In the genomic region with DNA sequence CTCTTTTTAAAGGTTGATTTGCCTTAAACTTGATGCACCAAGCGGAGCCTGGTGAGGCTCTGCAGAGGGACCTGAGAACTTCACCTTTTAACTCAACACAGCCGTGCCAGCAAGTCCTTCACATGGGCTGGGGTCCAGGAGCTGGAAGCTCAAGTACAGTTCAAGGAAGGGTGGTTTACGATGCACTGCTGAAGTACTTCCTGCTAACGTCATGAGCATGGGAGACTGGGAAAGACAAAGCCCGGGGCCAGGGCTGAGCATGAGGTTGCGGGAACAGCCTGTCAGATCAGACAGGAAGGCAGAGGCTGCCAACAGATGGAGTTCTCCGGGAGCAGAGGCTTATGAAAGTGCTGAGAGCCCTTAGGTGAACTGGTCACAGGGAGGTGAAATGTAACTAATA, we compare ENCODE assay signal across 10 mouse cellular contexts. TPM values are rescaled to one million over a fixed set of nuclear protein-coding genes. Genes with fewer than 3 reads are reported as not detected.
DNase-seq lines count a peak whose midpoint lies in the region; ATAC-seq and TF ChIP-seq lines count a peak whose summit lies in the region.
"Had no signal": no experiment of that assay in that cellular context is flagged by ENCODE, and none has a peak within 500 bp of the region (broad histone marks: within the 10 kb centered on the region; RNA-seq: fewer than 3 reads in every experiment).

No protein-coding gene starts in this region.

- no peak overlapping the region for H3K27ac ChIP-seq in hindbrain, postnatal 0 days
- no peak overlapping the region for H3K27ac ChIP-seq in hindbrain, embryonic 14.5 days
- peak overlapping the region; percentile 63 for H3K27ac ChIP-seq in heart, embryonic 10.5 days
- H3K27ac ChIP-seq in kidney, postnatal 0 days: no peak overlapping the region

- TF ChIP-seq CTCF in hindbrain, postnatal 0 days (IDR thresholded peaks at IDR 0.05; ENCODE audit: low read depth): no peak
- no peak for TF ChIP-seq CTCF in kidney, postnatal 0 days (IDR thresholded peaks at IDR 0.05; ENCODE audit: low read depth)

- 53% methylated on average over 7 of the region's 7 CpGs for WGBS in hindbrain, postnatal 0 days
- WGBS in hindbrain, embryonic 14.5 days: 63% methylated on average over 7 of the region's 7 CpGs
- WGBS in heart, embryonic 10.5 days: 34% methylated on average over 7 of the region's 7 CpGs
- 17% methylated on average over 7 of the region's 7 CpGs for WGBS in kidney, postnatal 0 days

- H3K9me3 ChIP-seq in hindbrain, postnatal 0 days (ENCODE audit: low read length): no peaks in the 10 kb centered on the region
- no peaks in the 10 kb centered on the region for H3K9me3 ChIP-seq in hindbrain, embryonic 14.5 days (ENCODE audit: control insufficient read depth, low read length)
- no peaks in the 10 kb centered on the region for H3K9me3 ChIP-seq in heart, embryonic 10.5 days
- H3K9me3 ChIP-seq in kidney, postnatal 0 days (replicated peaks; ENCODE audit: low read length): no peaks in the 10 kb centered on the region

- no peaks in the 10 kb centered on the region for H3K27me3 ChIP-seq in hindbrain, postnatal 0 days (ENCODE audit: insufficient read depth, low read length)
- H3K27me3 ChIP-seq in hindbrain, embryonic 14.5 days (ENCODE audit: control insufficient read depth, insufficient read depth, low read length): no peaks in the 10 kb centered on the region
- H3K27me3 ChIP-seq in heart, embryonic 10.5 days (ENCODE audit: insufficient read depth, poor library complexity, severe bottlenecking): no peaks in the 10 kb centered on the region
- no peaks in the 10 kb centered on the region for H3K27me3 ChIP-seq in kidney, postnatal 0 days (ENCODE audit: insufficient read depth, low read length)

- no peak overlapping the region for H3K9ac ChIP-seq in hindbrain, postnatal 0 days (replicated peaks; ENCODE audit: low read length)
- H3K9ac ChIP-seq in hindbrain, embryonic 14.5 days: no peak overlapping the region
- H3K9ac ChIP-seq in kidney, postnatal 0 days (ENCODE audit: low read depth, low read length): no peak overlapping the region

- H3K4me2 ChIP-seq in hindbrain, postnatal 0 days (ENCODE audit: low read depth, low read length): no peak overlapping the region
- no peak overlapping the region for H3K4me2 ChIP-seq in hindbrain, embryonic 14.5 days (replicated peaks)
- H3K4me2 ChIP-seq in kidney, postnatal 0 days (ENCODE audit: low read length): no peak overlapping the region
- H3K4me2 ChIP-seq: midbrain, embryonic 11.5 days had no signal

- no peak overlapping the region for H3K4me3 ChIP-seq in hindbrain, postnatal 0 days (ENCODE audit: low read length)
- H3K4me3 ChIP-seq in hindbrain, embryonic 14.5 days (replicated peaks; ENCODE audit: low read length): no peak overlapping the region
- H3K4me3 ChIP-seq in heart, embryonic 10.5 days: no peak overlapping the region
- H3K4me3 ChIP-seq in kidney, postnatal 0 days (replicated peaks; ENCODE audit: low read depth, low read length): no peak overlapping the region

- ATAC-seq in hindbrain, postnatal 0 days: peak; percentile 61
- no peak for ATAC-seq in hindbrain, embryonic 14.5 days (ENCODE audit: low FRiP score)
- ATAC-seq in kidney, postnatal 0 days (replicated peaks; ENCODE audit: low FRiP score, low read depth): no peak; the same call in 1 of the 2 replicates
- ATAC-seq in cerebellum, adult (ENCODE audit: insufficient number of reproducible peaks, low FRiP score, low TSS enrichment): no peak

- H3K36me3 ChIP-seq in hindbrain, postnatal 0 days (ENCODE audit: insufficient read depth, low read length): no peaks in the 10 kb centered on the region
- no peaks in the 10 kb centered on the region for H3K36me3 ChIP-seq in hindbrain, embryonic 14.5 days (replicated peaks; ENCODE audit: control insufficient read depth, insufficient read depth)
- no peaks in the 10 kb centered on the region for H3K36me3 ChIP-seq in heart, embryonic 10.5 days
- H3K36me3 ChIP-seq in kidney, postnatal 0 days (ENCODE audit: insufficient read depth, low read length): no peaks in the 10 kb centered on the region

- H3K4me1 ChIP-seq in hindbrain, postnatal 0 days (ENCODE audit: insufficient read depth, low read length): no peaks in the 10 kb centered on the region
- H3K4me1 ChIP-seq in hindbrain, embryonic 14.5 days (replicated peaks; ENCODE audit: control insufficient read depth, insufficient read depth, low read length): no peaks in the 10 kb centered on the region
- peaks cover 4% of the 10 kb centered on the region; the same call in 1 of the 2 replicates for H3K4me1 ChIP-seq in heart, embryonic 10.5 days
- no peaks in the 10 kb centered on the region for H3K4me1 ChIP-seq in kidney, postnatal 0 days (replicated peaks; ENCODE audit: insufficient read depth, low read length)

- peak; percentile 48 for DNase-seq in hindbrain, postnatal 0 days (ENCODE audit: low spot score)
- DNase-seq in hindbrain, embryonic 14.5 days (ENCODE audit: low spot score): no peak
- DNase-seq in heart, embryonic 10.5 days (ENCODE audit: low spot score): no peak
- DNase-seq in kidney, postnatal 0 days (ENCODE audit: low spot score): peak; percentile 82
- peak; percentile 48 for DNase-seq in retina, postnatal 1 day
- DNase-seq in spleen, adult 12 weeks (ENCODE audit: low spot score): no peak
- DNase-seq in thymus, postnatal 36 days: no peak
- DNase-seq: thymus, postnatal 25 days had no signal

RNA-seq across cellular contexts. Expression of gene Cma1, which starts 10.9 kb away (rescaled TPM):
- 0.21 and 1.6 TPM in 2 replicates for total RNA-seq in hindbrain, postnatal 0 days (2014; rRNA removed)
- 0.88 and 1.3 TPM in 2 replicates for polyA plus RNA-seq in hindbrain, postnatal 0 days (2015; fragmentation: Nextera tagmentation; extraction: Ambion mirVana)
- 0.60 TPM in 1 of 2 replicates, not detected in the other for polyA plus RNA-seq in hindbrain, embryonic 14.5 days (2014; fragmentation: Nextera tagmentation; extraction: Ambion mirVana)
- not detected in 2 replicates for polyA plus RNA-seq in heart, embryonic 10.5 days (2016; fragmentation: Nextera tagmentation; extraction: Ambion mirVana)
- polyA plus RNA-seq in kidney, postnatal 0 days (2015; fragmentation: Nextera tagmentation; extraction: Ambion mirVana): 1.8 and 5.8 TPM in 2 replicates
- polyA plus RNA-seq: midbrain, embryonic 11.5 days had no signal

RNA-seq across cellular contexts. Expression of gene Cma2, which starts 17.2 kb away (rescaled TPM):
- not detected in 2 replicates for total RNA-seq in hindbrain, postnatal 0 days (2014; rRNA removed)
- not detected in 2 replicates for polyA plus RNA-seq in hindbrain, postnatal 0 days (2015; fragmentation: Nextera tagmentation; extraction: Ambion mirVana)
- polyA plus RNA-seq in hindbrain, embryonic 14.5 days (2014; fragmentation: Nextera tagmentation; extraction: Ambion mirVana): not detected in 2 replicates
- not detected in 2 replicates for polyA plus RNA-seq in heart, embryonic 10.5 days (2016; fragmentation: Nextera tagmentation; extraction: Ambion mirVana)
- polyA plus RNA-seq in kidney, postnatal 0 days (2015; fragmentation: Nextera tagmentation; extraction: Ambion mirVana): not detected in 2 replicates
- polyA plus RNA-seq: midbrain, embryonic 11.5 days had no signal

RNA-seq across cellular contexts. Expression of gene Sdr39u1, which starts 33.5 kb away (rescaled TPM):
- 120 and 138 TPM in 2 replicates for total RNA-seq in hindbrain, postnatal 0 days (2014; rRNA removed)
- polyA plus RNA-seq in hindbrain, postnatal 0 days (2015; fragmentation: Nextera tagmentation; extraction: Ambion mirVana): 134 and 136 TPM in 2 replicates
- polyA plus RNA-seq in hindbrain, embryonic 14.5 days (2014; fragmentation: Nextera tagmentation; extraction: Ambion mirVana): 131 and 138 TPM in 2 replicates
- 42.4 and 50.3 TPM in 2 replicates for polyA plus RNA-seq in heart, embryonic 10.5 days (2016; fragmentation: Nextera tagmentation; extraction: Ambion mirVana)
- 85.3 and 86.0 TPM in 2 replicates for polyA plus RNA-seq in kidney, postnatal 0 days (2015; fragmentation: Nextera tagmentation; extraction: Ambion mirVana)

RNA-seq across cellular contexts. Expression of gene Khnyn, which starts 48.8 kb away (rescaled TPM):
- total RNA-seq in hindbrain, postnatal 0 days (2014; rRNA removed): 15.1 and 17.9 TPM in 2 replicates
- polyA plus RNA-seq in hindbrain, postnatal 0 days (2015; fragmentation: Nextera tagmentation; extraction: Ambion mirVana): 7.0 and 7.1 TPM in 2 replicates
- 6.6 and 7.0 TPM in 2 replicates for polyA plus RNA-seq in hindbrain, embryonic 14.5 days (2014; fragmentation: Nextera tagmentation; extraction: Ambion mirVana)
- 18.2 and 23.2 TPM in 2 replicates for polyA plus RNA-seq in heart, embryonic 10.5 days (2016; fragmentation: Nextera tagmentation; extraction: Ambion mirVana)
- polyA plus RNA-seq in kidney, postnatal 0 days (2015; fragmentation: Nextera tagmentation; extraction: Ambion mirVana): 8.1 and 9.8 TPM in 2 replicates

RNA-seq across cellular contexts. Expression of gene Cbln3, which starts 49.4 kb away (rescaled TPM):
- 2.1 and 5.0 TPM in 2 replicates for total RNA-seq in hindbrain, postnatal 0 days (2014; rRNA removed)
- 0.67 and 0.68 TPM in 2 replicates for polyA plus RNA-seq in hindbrain, postnatal 0 days (2015; fragmentation: Nextera tagmentation; extraction: Ambion mirVana)
- polyA plus RNA-seq in hindbrain, embryonic 14.5 days (2014; fragmentation: Nextera tagmentation; extraction: Ambion mirVana): 0.51 and 0.56 TPM in 2 replicates
- 0.12 and 0.30 TPM in 2 replicates for polyA plus RNA-seq in heart, embryonic 10.5 days (2016; fragmentation: Nextera tagmentation; extraction: Ambion mirVana)
- polyA plus RNA-seq in kidney, postnatal 0 days (2015; fragmentation: Nextera tagmentation; extraction: Ambion mirVana): 0.20 and 0.28 TPM in 2 replicates

Comparison
In these comparisons a context has a peak if more than half of its experiments do, and no peak if none do; other contexts are left out.
1. DNase-seq: peak in hindbrain, postnatal 0 days (single experiment), kidney, postnatal 0 days (single experiment) and retina, postnatal 1 day (single experiment); none in hindbrain, embryonic 14.5 days (single experiment), heart, embryonic 10.5 days (single experiment), spleen, adult 12 weeks (single experiment) and thymus, postnatal 36 days (0 of 2).